Mouse (Mus musculus) ES-E14 (cell line): Measurements from ENCODE around the gene Orm1. TPM values are rescaled to one million over a fixed set of nuclear protein-coding genes. Genes with fewer than 3 reads are reported as not detected.

ENCODE experiments used
- DNase-seq: peaks from one replicate; pipeline ENCODE4 v3.0.0-alpha.2; 2013; ENCODE audit warnings: low read depth, low spot score
- H3K27ac ChIP-seq: 2 replicates; pipeline ENCODE4 v1.5.1; 2012; ENCODE audit warnings: low read depth, mild to moderate bottlenecking, low read length, moderate library complexity, mixed read lengths; ENCODE audit not compliant: poor library complexity, insufficient read depth, severe bottlenecking
- H3K36me3 ChIP-seq: 2 replicates; pipeline ENCODE4 v1.6.1; 2012; ENCODE audit warnings: mild to moderate bottlenecking, low read length, moderate library complexity, mixed read lengths; ENCODE audit not compliant: control insufficient read depth, poor library complexity, insufficient read depth, severe bottlenecking
- H3K4me1 ChIP-seq, 2 experiments: fragments of 150-350 bp in 1 of 2; sonication (generic) in 1 of 2; 2 replicates each; pipeline ENCODE4 v1.6.1; 2012; ENCODE audit warnings: low read length in 2 of 2, mild to moderate bottlenecking in 1 of 2, mixed read lengths in 1 of 2; ENCODE audit not compliant: control insufficient read depth in 2 of 2, insufficient read depth in 2 of 2, poor library complexity in 1 of 2
- H3K4me3 ChIP-seq, 2 experiments: fragments of 150-350 bp in 1 of 2; sonication (generic) in 1 of 2; 2 replicates each; pipeline ENCODE4 v1.5.1; 2012; ENCODE audit warnings: low read length in 2 of 2, low read depth in 1 of 2, mild to moderate bottlenecking in 1 of 2, mixed read lengths in 1 of 2; ENCODE audit not compliant: insufficient read depth in 1 of 2, poor library complexity in 1 of 2, severe bottlenecking in 1 of 2
- H3K9ac ChIP-seq: 2 replicates; pipeline ENCODE4 v1.6.1; 2012; ENCODE audit warnings: low read depth, mild to moderate bottlenecking, low read length, mixed read lengths; ENCODE audit not compliant: poor library complexity, insufficient read depth, severe bottlenecking
- H3K9me3 ChIP-seq: fragments of 150-350 bp; sonication (generic); 2 replicates; pipeline ENCODE4 v1.6.1; 2012; ENCODE audit warnings: low read depth, mild to moderate bottlenecking, low read length; ENCODE audit not compliant: control insufficient read depth, insufficient read depth
- CHD2 ChIP-seq: IDR thresholded peaks from 2 replicates; pipeline ENCODE4 v1.6.1; 2014; ENCODE audit warnings: mild to moderate bottlenecking, low read depth, low read length, inconsistent platforms
- HCFC1 ChIP-seq: IDR thresholded peaks from 2 replicates; pipeline ENCODE4 v1.6.1; 2012; ENCODE audit warnings: low read length, inconsistent platforms, borderline replicate concordance; ENCODE audit not compliant: insufficient read depth
- MAFK ChIP-seq: IDR thresholded peaks from 2 replicates; pipeline ENCODE4 v1.6.1; 2014; ENCODE audit warnings: mild to moderate bottlenecking, low read depth, low read length, inconsistent platforms; ENCODE audit not compliant: insufficient read depth
- ZC3H11A ChIP-seq: IDR thresholded peaks from 2 replicates; pipeline ENCODE4 v1.6.1; 2012; ENCODE audit warnings: low read depth, mild to moderate bottlenecking, inconsistent platforms, low read length, borderline replicate concordance
- ZNF384 ChIP-seq: IDR thresholded peaks from 2 replicates; pipeline ENCODE4 v1.6.1; 2012; ENCODE audit warnings: low read depth, low read length, inconsistent platforms
- in situ Hi-C, 2 experiments: fragments of 600-800 bp; cut with MboI; formaldehyde crosslinking; loops; one replicate each; pipeline ENCODE4 v1.15.1; 2025; ENCODE audit warnings: low sequenced_read_pairs in 2 of 2, inconsistent platforms in 1 of 2; ENCODE audit not compliant: unreplicated experiment in 2 of 2
- total RNA-seq: library from RNA; depleted of rRNA; stranded (reverse); fragments of 300-350 nt; gene quantifications from 2 replicates; pipeline ENCODE4 v1.2.3, GENCODE M21; 2012

Gene Orm1
- total RNA-seq, 1 experiment: not detected

GRCm38 (mm10) chr4:63385253-63385652, 40.9 kb downstream of the Orm1 start:
- H3K9me3 ChIP-seq: no peaks in the 10 kb centered on the region
- no peak for DNase-seq
- no peak overlapping the region for H3K4me3 ChIP-seq
- H3K4me1 ChIP-seq: peaks cover 0 to 6% of the 10 kb centered on the region in 2 experiments; a peak in 1 of 4 replicates
- no peak for TF ChIP-seq ZNF384
- no peak overlapping the region for H3K9ac ChIP-seq
- no peak overlapping the region for H3K27ac ChIP-seq
- in situ Hi-C loops: no loop called here
- no peaks in the 10 kb centered on the region; the same call in 1 of the 2 replicates for H3K36me3 ChIP-seq

GRCm38 (mm10) chr4:63385784-63386183, 41.4 kb downstream of the Orm1 start:
- peaks cover 0 to 6% of the 10 kb centered on the region in 2 experiments; a peak in 1 of 4 replicates for H3K4me1 ChIP-seq
- H3K36me3 ChIP-seq: no peaks in the 10 kb centered on the region; the same call in 1 of the 2 replicates
- no peaks in the 10 kb centered on the region for H3K9me3 ChIP-seq
- in situ Hi-C loops: no loop called here
- no peak for DNase-seq
- no peak overlapping the region for H3K9ac ChIP-seq
- TF ChIP-seq HCFC1 (no peak), CHD2 (no peak), ZNF384 (no peak), ZC3H11A (no peak), MAFK (no peak)
- no peak overlapping the region for H3K4me3 ChIP-seq
- H3K27ac ChIP-seq: no peak overlapping the region

- Histone ChIP-seq H3K27ac (no peak overlapping the region), H3K4me3 (no peak overlapping the region)
Observed at GRCm38 (mm10) chr4:63388029-63388428, 43.7 kb downstream of the Orm1 start.

GRCm38 (mm10) chr4:63389121-63389886, 44.9 kb downstream of the Orm1 start:
- in situ Hi-C loops: no loop called here
- Histone ChIP-seq H3K27ac (no peak overlapping the region; the same call in 1 of the 2 replicates), H3K36me3 (no peaks in the 10 kb centered on the region; the same call in 1 of the 2 replicates), H3K9ac (no peak overlapping the region), H3K4me3 (no peak overlapping the region), H3K4me1 (peaks cover 0 to 11% of the 10 kb centered on the region in 2 experiments; a peak in 1 of 4 replicates), H3K9me3 (no peaks in the 10 kb centered on the region)
- no peak for DNase-seq
- TF ChIP-seq MAFK (no peak), ZNF384 (no peak), ZC3H11A (no peak), HCFC1 (no peak), CHD2 (no peak)

More at GRCm38 (mm10) chr4:63388029-63388428, 43.7 kb downstream of the Orm1 start:
- Histone ChIP-seq H3K9me3 (no peaks in the 10 kb centered on the region), H3K4me1 (peaks cover 0 to 11% of the 10 kb centered on the region in 2 experiments; a peak in 1 of 4 replicates), H3K9ac (no peak overlapping the region), H3K36me3 (no peaks in the 10 kb centered on the region; the same call in 1 of the 2 replicates)
- TF ChIP-seq ZC3H11A: no peak
- no peak for TF ChIP-seq ZNF384
- no peak for TF ChIP-seq MAFK
- TF ChIP-seq HCFC1: no peak
- TF ChIP-seq CHD2: no peak
- no peak for DNase-seq
- in situ Hi-C loops: no loop called here
